Mouse (Mus musculus): ENCODE measurements around the gene Pus7. TPM values are rescaled to one million over a fixed set of nuclear protein-coding genes. Genes with fewer than 3 reads are reported as not detected.

Gene Pus7
- polyA plus RNA-seq, 2 experiments = 27.0 to 28.7 TPM

- no peak for TF ChIP-seq POLR2A (IDR thresholded peaks at IDR 0.05; ENCODE audit: borderline replicate concordance, extremely low read depth, insufficient read depth, insufficient read length)
- no peak for DNase-seq (ENCODE audit: low spot score)
- WGBS = 81% methylated on average over 6 of the region's 6 CpGs
These were observed 9.3 kb downstream of the Pus7 start for GRCm38 (mm10) chr5:23774186-23774585.

GRCm38 (mm10) chr5:23771105-23771504 is 12.4 kb downstream of the Pus7 start:
- no peak overlapping the region for H3K9ac ChIP-seq (ENCODE audit: low read depth, low read length, severe bottlenecking)
- H3K27me3 ChIP-seq (ENCODE audit: control insufficient read depth, insufficient read depth, low read length) = no peaks in the 10 kb centered on the region
- no peak for DNase-seq (ENCODE audit: low spot score)
- 43% methylated on average over 8 of the region's 8 CpGs for WGBS
- ATAC-seq (ENCODE audit: low FRiP score, low read depth) = no peak
- peaks cover 49% of the 10 kb centered on the region for H3K36me3 ChIP-seq (ENCODE audit: control insufficient read depth, insufficient read depth, low read length)
- no peaks in the 10 kb centered on the region for H3K4me1 ChIP-seq (ENCODE audit: control insufficient read depth, insufficient read depth, low read length)
- no peak overlapping the region for H3K4me3 ChIP-seq (replicated peaks; ENCODE audit: low read length)
- TF ChIP-seq POLR2A (IDR thresholded peaks at IDR 0.05; ENCODE audit: borderline replicate concordance, extremely low read depth, insufficient read depth, insufficient read length) = no peak
- no peaks in the 10 kb centered on the region for H3K9me3 ChIP-seq (ENCODE audit: control insufficient read depth, low read length)
- no peak overlapping the region for H3K4me2 ChIP-seq (replicated peaks; ENCODE audit: low read depth, low read length, severe bottlenecking)
- H3K27ac ChIP-seq (replicated peaks; ENCODE audit: low read depth, low read length) = no peak overlapping the region

More at GRCm38 (mm10) chr5:23774186-23774585, 9.3 kb downstream of the Pus7 start:
- Histone ChIP-seq H3K4me1 (ENCODE audit: control insufficient read depth, insufficient read depth, low read length) (no peaks in the 10 kb centered on the region), H3K4me3 (replicated peaks; ENCODE audit: low read length) (no peak overlapping the region), H3K27ac (replicated peaks; ENCODE audit: low read depth, low read length) (no peak overlapping the region), H3K9ac (ENCODE audit: low read depth, low read length, severe bottlenecking) (no peak overlapping the region), H3K36me3 (ENCODE audit: control insufficient read depth, insufficient read depth, low read length) (peaks cover 42% of the 10 kb centered on the region), H3K9me3 (ENCODE audit: control insufficient read depth, low read length) (no peaks in the 10 kb centered on the region), H3K4me2 (replicated peaks; ENCODE audit: low read depth, low read length, severe bottlenecking) (no peak overlapping the region), H3K27me3 (ENCODE audit: control insufficient read depth, insufficient read depth, low read length) (no peaks in the 10 kb centered on the region)
- no peak for ATAC-seq (ENCODE audit: low FRiP score, low read depth)

- no peak overlapping the region for H3K4me2 ChIP-seq (replicated peaks; ENCODE audit: low read depth, low read length, severe bottlenecking)
- TF ChIP-seq POLR2A (IDR thresholded peaks at IDR 0.05; ENCODE audit: borderline replicate concordance, extremely low read depth, insufficient read depth, insufficient read length) = no peak
- 91% methylated on average over 5 of the region's 5 CpGs for WGBS
- H3K9ac ChIP-seq (ENCODE audit: low read depth, low read length, severe bottlenecking) = no peak overlapping the region
- ATAC-seq (ENCODE audit: low FRiP score, low read depth) = no peak
- H3K27me3 ChIP-seq (ENCODE audit: control insufficient read depth, insufficient read depth, low read length) = no peaks in the 10 kb centered on the region
- no peak overlapping the region for H3K4me3 ChIP-seq (replicated peaks; ENCODE audit: low read length)
- H3K4me1 ChIP-seq (ENCODE audit: control insufficient read depth, insufficient read depth, low read length) = no peaks in the 10 kb centered on the region
- peaks cover 61% of the 10 kb centered on the region for H3K36me3 ChIP-seq (ENCODE audit: control insufficient read depth, insufficient read depth, low read length)
- H3K9me3 ChIP-seq (ENCODE audit: control insufficient read depth, low read length) = no peaks in the 10 kb centered on the region
- DNase-seq (ENCODE audit: low spot score) = no peak
- no peak overlapping the region for H3K27ac ChIP-seq (replicated peaks; ENCODE audit: low read depth, low read length)
These were observed 19.0 kb downstream of the Pus7 start for GRCm38 (mm10) chr5:23764557-23764956.

- Histone ChIP-seq H3K9me3 (ENCODE audit: control insufficient read depth, low read length) (no peaks in the 10 kb centered on the region), H3K4me3 (replicated peaks; ENCODE audit: low read length) (no peak overlapping the region), H3K27ac (replicated peaks; ENCODE audit: low read depth, low read length) (no peak overlapping the region), H3K4me1 (ENCODE audit: control insufficient read depth, insufficient read depth, low read length) (no peaks in the 10 kb centered on the region), H3K36me3 (ENCODE audit: control insufficient read depth, insufficient read depth, low read length) (peaks cover 62% of the 10 kb centered on the region), H3K4me2 (replicated peaks; ENCODE audit: low read depth, low read length, severe bottlenecking) (no peak overlapping the region), H3K27me3 (ENCODE audit: control insufficient read depth, insufficient read depth, low read length) (no peaks in the 10 kb centered on the region), H3K9ac (ENCODE audit: low read depth, low read length, severe bottlenecking) (no peak overlapping the region)
- ATAC-seq (ENCODE audit: low FRiP score, low read depth) (no peak), DNase-seq (ENCODE audit: low spot score) (no peak)
- TF ChIP-seq POLR2A (IDR thresholded peaks at IDR 0.05; ENCODE audit: borderline replicate concordance, extremely low read depth, insufficient read depth, insufficient read length) = no peak
- WGBS = 90% methylated on average over 6 of the region's 6 CpGs
These were observed 21.0 kb downstream of the Pus7 start for GRCm38 (mm10) chr5:23762531-23762930.

- Histone ChIP-seq H3K4me2 (replicated peaks; ENCODE audit: low read depth, low read length, severe bottlenecking) (no peak overlapping the region), H3K36me3 (ENCODE audit: control insufficient read depth, insufficient read depth, low read length) (peaks cover 68% of the 10 kb centered on the region), H3K27ac (replicated peaks; ENCODE audit: low read depth, low read length) (no peak overlapping the region), H3K4me3 (replicated peaks; ENCODE audit: low read length) (no peak overlapping the region), H3K27me3 (ENCODE audit: control insufficient read depth, insufficient read depth, low read length) (no peaks in the 10 kb centered on the region), H3K9ac (ENCODE audit: low read depth, low read length, severe bottlenecking) (no peak overlapping the region), H3K9me3 (ENCODE audit: control insufficient read depth, low read length) (no peaks in the 10 kb centered on the region), H3K4me1 (ENCODE audit: control insufficient read depth, insufficient read depth, low read length) (no peaks in the 10 kb centered on the region)
- no peak for TF ChIP-seq POLR2A (IDR thresholded peaks at IDR 0.05; ENCODE audit: borderline replicate concordance, extremely low read depth, insufficient read depth, insufficient read length)
- ATAC-seq (ENCODE audit: low FRiP score, low read depth) (peak; percentile 37; the same call in 1 of the 2 replicates), DNase-seq (ENCODE audit: low spot score) (peak; percentile 45)
- WGBS = 48% methylated on average over 2 of the region's 2 CpGs
These were observed 24.9 kb downstream of the Pus7 start for GRCm38 (mm10) chr5:23758633-23759032.

GRCm38 (mm10) chr5:23756368-23756767 is 27.1 kb downstream of the Pus7 start:
- DNase-seq (ENCODE audit: low spot score) = no peak
- H3K36me3 ChIP-seq (ENCODE audit: control insufficient read depth, insufficient read depth, low read length) = peaks cover 53% of the 10 kb centered on the region
- no peak for ATAC-seq (ENCODE audit: low FRiP score, low read depth)
- 94% methylated on average over 4 of the region's 4 CpGs for WGBS
- H3K9ac ChIP-seq (ENCODE audit: low read depth, low read length, severe bottlenecking) = no peak overlapping the region
- H3K27me3 ChIP-seq (ENCODE audit: control insufficient read depth, insufficient read depth, low read length) = no peaks in the 10 kb centered on the region
- H3K27ac ChIP-seq (replicated peaks; ENCODE audit: low read depth, low read length) = no peak overlapping the region
- H3K4me2 ChIP-seq (replicated peaks; ENCODE audit: low read depth, low read length, severe bottlenecking) = no peak overlapping the region
- no peaks in the 10 kb centered on the region for H3K9me3 ChIP-seq (ENCODE audit: control insufficient read depth, low read length)
- H3K4me3 ChIP-seq (replicated peaks; ENCODE audit: low read length) = no peak overlapping the region
- no peaks in the 10 kb centered on the region for H3K4me1 ChIP-seq (ENCODE audit: control insufficient read depth, insufficient read depth, low read length)
- TF ChIP-seq POLR2A (IDR thresholded peaks at IDR 0.05; ENCODE audit: borderline replicate concordance, extremely low read depth, insufficient read depth, insufficient read length) = no peak
